Mouse (Mus musculus) testis, adult 2 months (tissue): ENCODE measurements around the gene Sectm1b.

ENCODE experiments used
- CTCF ChIP-seq: fragments of 200-500 bp; IDR thresholded peaks from 2 replicates; pipeline ENCODE4 v1.5.1; 2012; ENCODE audit warnings: low read depth, mild to moderate bottlenecking, inconsistent platforms, low read length, moderate library complexity; ENCODE audit not compliant: control insufficient read depth, insufficient read depth, insufficient replicate concordance
- POLR2A ChIP-seq: fragments of 200-500 bp; IDR thresholded peaks from 2 replicates; pipeline ENCODE4 v1.6.1; 2012; ENCODE audit warnings: low read depth, mild to moderate bottlenecking, inconsistent platforms, low read length, moderate library complexity; ENCODE audit not compliant: control insufficient read depth

GRCm38 (mm10) chr11:121082857-121083500 is 19.6 kb upstream of the Sectm1b start:
- TF ChIP-seq CTCF (no peak), POLR2A (no peak)
